Mouse (Mus musculus) v-Abl transformed pro-B cells (cell line): Measurements from ENCODE around the gene Adrm1.
"Not testable (repeated sequence)": the region's sequence is repeated elsewhere in the genome, so short reads cannot be mapped to it uniquely, and the experiment has no call there.

Experiments
- in situ Hi-C, 2 experiments: fragments of 400-800 bp; cut with MboI; formaldehyde crosslinking; loops; one replicate each; pipeline ENCODE4 v1.15.1; 2025; ENCODE audit not compliant: unreplicated experiment in 2 of 2

Gene Adrm1

GRCm38 (mm10) chr2:180170806-180171521 lies at the start of gene Adrm1:
Gene Adrm1 (plus strand): TSS chr2:180171485.
- in situ Hi-C loops = no loop called here

- in situ Hi-C loops = loop anchor here in 1 of 2 experiments (5.0 kb wide), 2 partner anchors 77 to 212 kb away; no protein-coding TSS in a partner anchor
Measured at GRCm38 (mm10) chr2:180124192-180124591, 47.1 kb upstream of the Adrm1 start.

- in situ Hi-C loops = loop anchor here in 1 of 2 experiments (5.0 kb wide), 1 partner anchor 74 kb away; no protein-coding TSS in a partner anchor
Measured at GRCm38 (mm10) chr2:180126195-180126594, 45.1 kb upstream of the Adrm1 start.

GRCm38 (mm10) chr2:180127675-180128074 lies 43.6 kb upstream of the Adrm1 start:
- in situ Hi-C loops = loop anchor here in 1 of 2 experiments (5.0 kb wide), 1 partner anchor 75 kb away; no protein-coding TSS in a partner anchor

- in situ Hi-C loops = no loop called here
Measured at GRCm38 (mm10) chr2:180133231-180133630, 38.1 kb upstream of the Adrm1 start.

- in situ Hi-C loops = no loop called here
Measured at GRCm38 (mm10) chr2:180133911-180134310, 37.4 kb upstream of the Adrm1 start.

GRCm38 (mm10) chr2:180135414-180135813 lies 35.9 kb upstream of the Adrm1 start:
- in situ Hi-C loops = no loop called here

GRCm38 (mm10) chr2:180146091-180146490 lies 25.2 kb upstream of the Adrm1 start:
- in situ Hi-C loops = no loop called here

GRCm38 (mm10) chr2:180147379-180147778 lies 23.9 kb upstream of the Adrm1 start:
- in situ Hi-C loops = no loop called here

- in situ Hi-C loops = no loop called here
Measured at GRCm38 (mm10) chr2:180148551-180148950, 22.7 kb upstream of the Adrm1 start.

- in situ Hi-C loops = no loop called here
Measured at GRCm38 (mm10) chr2:180154796-180155195, 16.5 kb upstream of the Adrm1 start.

- in situ Hi-C loops = no loop called here
Measured at GRCm38 (mm10) chr2:180158627-180159026, 12.7 kb upstream of the Adrm1 start.

GRCm38 (mm10) chr2:180165855-180166254 lies 5.4 kb upstream of the Adrm1 start:
- in situ Hi-C loops = no loop called here

GRCm38 (mm10) chr2:180166869-180167268 lies 4.4 kb upstream of the Adrm1 start:
- in situ Hi-C loops = no loop called here

GRCm38 (mm10) chr2:180170151-180170805 lies 1.0 kb upstream of the Adrm1 start:
- in situ Hi-C loops = no loop called here

- in situ Hi-C loops = no loop called here
Measured at GRCm38 (mm10) chr2:180171522-180172070, 311 bp downstream of the Adrm1 start.

GRCm38 (mm10) chr2:180172152-180172551 lies 867 bp downstream of the Adrm1 start:
- in situ Hi-C loops = no loop called here

GRCm38 (mm10) chr2:180173163-180173562 lies 1.9 kb downstream of the Adrm1 start:
- in situ Hi-C loops = no loop called here

- in situ Hi-C loops = not testable (repeated sequence)
Measured at GRCm38 (mm10) chr2:180173711-180174110, 2.4 kb downstream of the Adrm1 start.

- in situ Hi-C loops = no loop called here
Measured at GRCm38 (mm10) chr2:180174121-180174520, 2.8 kb downstream of the Adrm1 start.

- in situ Hi-C loops = no loop called here
Measured at GRCm38 (mm10) chr2:180175725-180176124, 4.4 kb downstream of the Adrm1 start.
